Mouse (Mus musculus): ENCODE data around the gene Krt18. TPM values are rescaled to one million over a fixed set of nuclear protein-coding genes. Genes with fewer than 3 reads are reported as not detected.

The Krt18 gene
- 263 and 293 TPM in 2 replicates for polyA plus RNA-seq (2015; fragmentation: Nextera tagmentation; extraction: Ambion mirVana)

DNA sequence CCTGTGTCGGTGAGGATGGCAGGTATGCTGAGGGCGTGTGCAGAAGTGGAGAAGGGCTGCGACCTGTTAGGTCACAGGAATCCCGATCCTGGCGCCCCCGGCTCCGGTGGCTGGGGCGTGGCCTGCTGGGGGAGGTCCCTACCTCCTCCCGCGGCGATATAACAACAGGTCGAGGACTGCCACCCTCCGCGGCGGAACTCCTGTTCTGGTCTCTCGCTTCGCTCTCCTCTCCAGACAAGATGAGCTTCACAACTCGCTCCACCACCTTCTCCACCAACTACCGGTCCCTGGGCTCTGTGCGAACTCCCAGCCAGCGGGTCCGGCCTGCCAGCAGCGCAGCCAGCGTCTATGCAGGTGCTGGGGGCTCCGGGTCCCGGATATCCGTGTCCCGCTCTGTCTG, at the start of gene Krt18:
Krt18 (plus strand) TSS at position 141 of the 400 bp plus-strand sequence.
- Histone ChIP-seq H3K9me3 (ENCODE audit: control insufficient read depth, low read length) (no peaks in the 10 kb centered on the region), H3K4me3 (ENCODE audit: low read length) (peak within 1 kb of the TSS; percentile 57), H3K9ac (ENCODE audit: low read length) (peak within 1 kb of the TSS; percentile 72), H3K4me2 (ENCODE audit: low read depth, low read length) (peak within 1 kb of the TSS; percentile 54), H3K27me3 (ENCODE audit: control insufficient read depth, insufficient read depth, low read depth, low read length) (peaks cover 2% of the 10 kb centered on the region; the same call in 1 of the 2 replicates), H3K4me1 (replicated peaks; ENCODE audit: control insufficient read depth, insufficient read depth, low read length) (peaks cover 22% of the 10 kb centered on the region), H3K27ac (ENCODE audit: low read length) (peak within 1 kb of the TSS; percentile 87), H3K36me3 (ENCODE audit: control insufficient read depth, insufficient read depth, low read length) (peaks cover 8% of the 10 kb centered on the region; the same call in 1 of the 2 replicates)
- peak; percentile 56; the same call in 1 of the 2 replicates for ATAC-seq (ENCODE audit: low read depth)
- 1% methylated on average over 28 of the region's 28 CpGs for WGBS

DNA sequence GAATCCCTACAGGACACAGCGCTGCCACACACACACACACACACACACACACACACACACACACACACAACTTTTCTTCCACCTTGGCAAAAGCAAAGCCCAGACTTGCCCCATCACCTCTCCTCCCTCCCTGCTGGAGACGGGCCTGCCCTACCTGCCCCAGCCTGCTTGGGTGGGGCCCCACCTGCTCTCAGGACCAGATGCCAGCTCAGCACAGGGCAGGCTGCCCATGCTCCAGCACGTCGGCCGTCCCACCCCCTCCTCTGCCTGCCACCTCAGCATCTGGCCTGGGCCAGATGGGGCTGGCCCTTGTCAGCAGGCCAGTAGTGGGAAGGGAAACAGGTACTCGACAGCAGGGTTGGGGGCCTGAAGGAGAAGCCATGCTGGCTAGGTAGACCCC, 47.1 kb upstream of the Krt18 start:
- Histone ChIP-seq H3K4me1 (replicated peaks; ENCODE audit: control insufficient read depth, insufficient read depth, low read length) (peaks cover 33% of the 10 kb centered on the region), H3K27ac (ENCODE audit: low read length) (peak overlapping the region; percentile 70)
- peak; percentile 51 for ATAC-seq (ENCODE audit: low read depth)

DNA sequence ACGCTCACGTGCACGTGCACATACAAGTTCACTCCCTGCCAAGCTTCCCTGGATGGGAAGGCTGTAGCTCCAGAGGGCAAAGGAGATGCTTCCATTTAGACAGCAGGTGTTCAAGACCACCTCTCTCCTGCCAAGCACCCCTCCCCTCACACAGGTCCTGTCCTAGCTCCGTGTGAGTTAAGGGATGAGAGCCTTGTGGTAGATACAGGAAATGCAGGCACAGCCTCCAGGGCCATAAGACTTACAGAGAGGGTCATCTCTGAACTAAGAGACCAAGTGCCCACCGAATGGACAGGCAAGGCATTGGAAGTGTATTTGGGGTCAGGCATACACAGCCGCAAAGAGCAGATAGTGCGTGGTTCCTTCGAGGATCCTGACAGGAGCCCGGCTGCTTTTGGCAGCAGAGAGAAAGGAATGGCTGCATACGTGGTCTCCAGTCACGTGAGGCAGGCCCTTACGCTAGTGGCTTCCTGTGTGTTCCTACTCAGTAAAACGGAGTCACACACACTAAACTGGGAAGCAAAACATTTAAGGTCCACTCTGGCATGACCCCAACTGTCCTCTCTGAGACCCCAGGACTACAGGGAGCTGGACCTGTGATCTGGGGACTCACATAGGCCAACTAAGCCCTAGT, 44.5 kb upstream of the Krt18 start:
- H3K9ac ChIP-seq (ENCODE audit: low read length) = no peak overlapping the region; the same call in 1 of the 2 replicates
- 69% methylated on average over 13 of the region's 13 CpGs for WGBS

More for the DNA sequence above, 47.1 kb upstream of the Krt18 start:
- Histone ChIP-seq H3K36me3 (ENCODE audit: control insufficient read depth, insufficient read depth, low read length) (no peaks in the 10 kb centered on the region), H3K27me3 (ENCODE audit: control insufficient read depth, insufficient read depth, low read depth, low read length) (no peaks in the 10 kb centered on the region), H3K4me3 (ENCODE audit: low read length) (no peak overlapping the region), H3K9me3 (ENCODE audit: control insufficient read depth, low read length) (no peaks in the 10 kb centered on the region), H3K4me2 (ENCODE audit: low read depth, low read length) (no peak overlapping the region), H3K9ac (ENCODE audit: low read length) (0 out of 2 replicates have a peak overlapping the region, but pooled peaks have one; percentile 45)
- 36% methylated on average over 6 of the region's 6 CpGs for WGBS

DNA sequence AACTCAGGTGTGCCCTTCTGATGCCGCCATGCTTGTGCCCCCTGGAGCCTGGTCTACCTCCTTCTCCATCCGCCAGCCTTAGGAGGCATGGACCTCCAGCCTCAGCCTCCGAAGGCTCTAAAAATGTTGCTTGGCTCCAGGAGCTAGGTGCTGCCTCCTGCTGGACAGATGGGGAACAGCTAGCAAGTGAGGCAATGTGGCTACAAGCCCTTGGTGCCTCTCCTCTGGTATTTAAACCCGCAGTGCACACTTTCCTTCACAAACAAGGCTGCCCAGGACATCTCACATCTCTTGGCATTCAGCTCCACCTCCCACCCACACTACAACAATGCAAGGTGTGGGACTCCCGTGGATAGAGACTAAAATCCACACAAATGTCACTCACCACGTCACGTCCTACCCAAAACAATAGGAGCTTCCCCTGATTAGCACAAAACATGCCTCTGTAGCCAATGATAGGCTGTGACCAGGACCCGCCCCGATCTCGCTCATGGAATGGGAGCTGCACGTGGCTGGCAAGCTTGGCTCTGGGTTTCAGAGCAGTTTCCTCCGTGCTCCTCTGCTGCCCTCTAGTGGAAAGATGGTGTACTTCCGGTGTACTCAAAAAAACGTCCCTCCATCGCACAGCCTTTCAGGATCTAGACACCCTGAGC, 43.9 kb upstream of the Krt18 start:
- Histone ChIP-seq H3K4me2 (ENCODE audit: low read depth, low read length) (peak overlapping the region; percentile 52), H3K4me3 (ENCODE audit: low read length) (peak overlapping the region; percentile 32), H3K27ac (ENCODE audit: low read length) (peak overlapping the region; percentile 63), H3K9me3 (ENCODE audit: control insufficient read depth, low read length) (no peaks in the 10 kb centered on the region), H3K9ac (ENCODE audit: low read length) (peak overlapping the region; percentile 45), H3K4me1 (replicated peaks; ENCODE audit: control insufficient read depth, insufficient read depth, low read length) (peaks cover 12% of the 10 kb centered on the region), H3K27me3 (ENCODE audit: control insufficient read depth, insufficient read depth, low read depth, low read length) (no peaks in the 10 kb centered on the region), H3K36me3 (ENCODE audit: control insufficient read depth, insufficient read depth, low read length) (no peaks in the 10 kb centered on the region)
- ATAC-seq (ENCODE audit: low read depth) = peak; percentile 93
- WGBS = 2% methylated on average over 15 of the region's 15 CpGs

More for the DNA sequence above, 44.5 kb upstream of the Krt18 start:
- no peak for ATAC-seq (ENCODE audit: low read depth)
- Histone ChIP-seq H3K4me2 (ENCODE audit: low read depth, low read length) (peak overlapping the region; percentile 52), H3K9me3 (ENCODE audit: control insufficient read depth, low read length) (no peaks in the 10 kb centered on the region), H3K4me3 (ENCODE audit: low read length) (no peak overlapping the region), H3K27me3 (ENCODE audit: control insufficient read depth, insufficient read depth, low read depth, low read length) (no peaks in the 10 kb centered on the region), H3K36me3 (ENCODE audit: control insufficient read depth, insufficient read depth, low read length) (no peaks in the 10 kb centered on the region), H3K27ac (ENCODE audit: low read length) (no peak overlapping the region), H3K4me1 (replicated peaks; ENCODE audit: control insufficient read depth, insufficient read depth, low read length) (peaks cover 12% of the 10 kb centered on the region)

DNA sequence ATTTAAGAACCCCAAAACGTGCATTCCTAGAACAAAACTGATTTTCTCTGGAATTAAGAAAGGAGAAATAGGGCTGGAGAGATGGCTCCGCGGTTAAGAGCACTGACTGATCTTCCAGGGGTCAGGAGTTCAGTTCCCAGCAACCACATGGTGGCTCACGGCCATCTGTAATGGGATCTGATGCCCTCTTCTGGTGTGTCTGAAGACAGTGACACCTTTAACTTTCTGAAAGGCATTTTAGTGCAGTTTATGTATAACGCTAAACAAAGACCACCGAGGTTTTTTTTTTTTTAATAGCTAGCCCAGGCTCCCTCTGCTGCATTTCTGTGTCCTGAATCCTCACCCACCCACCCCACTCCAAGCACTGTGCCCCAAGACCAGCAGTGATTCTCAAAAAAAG, 43.2 kb upstream of the Krt18 start:
- no peak overlapping the region for H3K4me3 ChIP-seq (ENCODE audit: low read length)
- H3K9ac ChIP-seq (ENCODE audit: low read length) = peak overlapping the region; percentile 12; the same call in 1 of the 2 replicates
- no peaks in the 10 kb centered on the region for H3K36me3 ChIP-seq (ENCODE audit: control insufficient read depth, insufficient read depth, low read length)
- 6% methylated on average over 6 of the region's 6 CpGs for WGBS
- peaks cover 12% of the 10 kb centered on the region for H3K4me1 ChIP-seq (replicated peaks; ENCODE audit: control insufficient read depth, insufficient read depth, low read length)
- no peaks in the 10 kb centered on the region for H3K27me3 ChIP-seq (ENCODE audit: control insufficient read depth, insufficient read depth, low read depth, low read length)
- peak overlapping the region; percentile 0 for H3K4me2 ChIP-seq (ENCODE audit: low read depth, low read length)
- no peaks in the 10 kb centered on the region for H3K9me3 ChIP-seq (ENCODE audit: control insufficient read depth, low read length)
- no peak for ATAC-seq (ENCODE audit: low read depth)
- no peak overlapping the region for H3K27ac ChIP-seq (ENCODE audit: low read length)

DNA sequence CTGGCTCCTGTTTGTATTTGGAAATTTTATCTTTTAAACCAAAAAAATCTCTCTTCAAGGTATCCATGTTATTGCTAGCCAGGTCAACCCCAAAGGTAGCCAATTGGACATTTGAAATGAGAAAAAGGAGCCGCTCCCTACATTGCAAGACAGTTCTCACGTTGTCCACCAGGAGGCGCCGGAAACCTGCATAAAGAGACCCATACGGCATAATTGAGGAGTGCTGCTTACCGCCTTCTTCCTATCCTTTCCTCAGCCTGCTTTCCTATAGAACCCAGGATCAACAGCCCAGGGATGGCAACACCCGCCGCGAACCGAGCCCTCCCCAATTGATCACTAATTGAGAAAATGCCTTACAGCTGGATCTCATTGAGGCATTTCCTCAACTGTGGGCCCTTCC, 39.9 kb upstream of the Krt18 start:
- Histone ChIP-seq H3K27ac (ENCODE audit: low read length) (no peak overlapping the region), H3K9ac (ENCODE audit: low read length) (no peak overlapping the region), H3K4me2 (ENCODE audit: low read depth, low read length) (no peak overlapping the region), H3K4me1 (replicated peaks; ENCODE audit: control insufficient read depth, insufficient read depth, low read length) (peaks cover 6% of the 10 kb centered on the region; the same call in 1 of the 2 replicates), H3K4me3 (ENCODE audit: low read length) (no peak overlapping the region), H3K27me3 (ENCODE audit: control insufficient read depth, insufficient read depth, low read depth, low read length) (no peaks in the 10 kb centered on the region), H3K9me3 (ENCODE audit: control insufficient read depth, low read length) (no peaks in the 10 kb centered on the region), H3K36me3 (ENCODE audit: control insufficient read depth, insufficient read depth, low read length) (no peaks in the 10 kb centered on the region)
- WGBS = 0% methylated on average over 10 of the region's 10 CpGs
- no peak for ATAC-seq (ENCODE audit: low read depth)

DNA sequence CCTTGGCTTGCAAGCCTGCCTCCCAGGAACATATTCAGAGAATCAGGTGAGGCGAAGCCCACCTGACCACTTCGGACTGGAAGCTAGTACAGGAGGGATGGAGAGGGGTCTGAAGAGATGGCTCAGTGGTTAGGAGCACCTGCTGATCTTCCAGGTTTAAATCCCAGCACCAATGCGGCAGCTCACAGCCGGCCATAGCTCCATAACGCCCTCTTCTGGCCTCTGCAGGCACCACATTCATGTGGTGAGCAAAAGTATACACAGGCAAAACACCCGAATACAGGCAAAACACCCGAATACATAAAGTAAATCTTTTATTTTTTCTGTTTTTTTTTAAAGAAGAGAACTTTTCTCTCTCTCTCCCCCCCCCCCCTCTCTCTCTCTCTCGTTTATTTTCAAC, 39.3 kb upstream of the Krt18 start:
- Histone ChIP-seq H3K9ac (ENCODE audit: low read length) (no peak overlapping the region), H3K27ac (ENCODE audit: low read length) (no peak overlapping the region), H3K9me3 (ENCODE audit: control insufficient read depth, low read length) (no peaks in the 10 kb centered on the region), H3K36me3 (ENCODE audit: control insufficient read depth, insufficient read depth, low read length) (no peaks in the 10 kb centered on the region), H3K27me3 (ENCODE audit: control insufficient read depth, insufficient read depth, low read depth, low read length) (no peaks in the 10 kb centered on the region), H3K4me2 (ENCODE audit: low read depth, low read length) (no peak overlapping the region), H3K4me3 (ENCODE audit: low read length) (no peak overlapping the region), H3K4me1 (replicated peaks; ENCODE audit: control insufficient read depth, insufficient read depth, low read length) (peaks cover 6% of the 10 kb centered on the region; the same call in 1 of the 2 replicates)
- 66% methylated on average over 8 of the region's 8 CpGs for WGBS
- ATAC-seq (ENCODE audit: low read depth) = no peak

DNA sequence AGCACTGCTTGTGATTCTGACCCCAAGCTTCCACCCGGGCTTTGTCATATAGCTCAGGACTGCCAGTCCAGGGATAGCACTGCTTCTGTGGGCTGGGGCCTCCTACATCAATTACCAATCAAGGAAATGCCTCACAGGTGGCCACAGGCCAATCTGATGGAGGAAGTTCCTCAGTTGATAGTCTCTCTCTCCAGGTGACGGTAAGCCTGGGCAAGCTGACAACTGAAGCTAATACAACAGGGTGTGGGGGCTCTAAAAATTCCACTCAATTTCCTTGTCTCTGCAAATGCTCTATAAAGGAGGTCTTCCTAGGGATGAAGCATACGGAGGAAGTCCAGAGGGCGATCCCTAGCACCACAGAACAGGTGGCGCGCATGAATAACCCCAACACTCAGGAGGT, 37.0 kb upstream of the Krt18 start:
- Histone ChIP-seq H3K27me3 (ENCODE audit: control insufficient read depth, insufficient read depth, low read depth, low read length) (no peaks in the 10 kb centered on the region), H3K9ac (ENCODE audit: low read length) (no peak overlapping the region), H3K9me3 (ENCODE audit: control insufficient read depth, low read length) (no peaks in the 10 kb centered on the region; the same call in 1 of the 2 replicates), H3K4me2 (ENCODE audit: low read depth, low read length) (no peak overlapping the region), H3K4me1 (replicated peaks; ENCODE audit: control insufficient read depth, insufficient read depth, low read length) (no peaks in the 10 kb centered on the region), H3K27ac (ENCODE audit: low read length) (no peak overlapping the region), H3K36me3 (ENCODE audit: control insufficient read depth, insufficient read depth, low read length) (0 out of 2 replicates have a peak, but pooled peaks cover 2% of the 10 kb centered on the region), H3K4me3 (ENCODE audit: low read length) (no peak overlapping the region)
- ATAC-seq (ENCODE audit: low read depth) = no peak
- WGBS = 84% methylated on average over 6 of the region's 6 CpGs

DNA sequence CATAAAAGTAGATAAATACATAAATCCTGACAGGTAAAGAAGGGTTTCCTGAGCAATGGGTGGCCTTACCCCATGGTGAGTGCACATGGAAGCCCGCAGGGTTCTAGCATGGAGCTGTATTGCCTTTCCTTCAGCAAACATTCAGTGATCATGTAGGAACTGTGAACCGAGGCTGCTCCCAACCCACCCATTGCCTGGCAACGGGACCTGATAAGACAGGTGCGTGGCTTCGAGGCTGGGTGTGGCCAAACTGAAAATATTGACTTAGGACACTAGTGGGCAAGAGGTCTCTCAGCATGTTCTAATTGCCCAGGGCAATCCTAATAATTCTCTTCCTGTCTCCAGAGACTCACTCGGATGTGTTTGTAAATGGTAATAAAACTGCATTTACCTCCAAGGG, 33.6 kb upstream of the Krt18 start:
- Histone ChIP-seq H3K9me3 (ENCODE audit: control insufficient read depth, low read length) (no peaks in the 10 kb centered on the region; the same call in 1 of the 2 replicates), H3K36me3 (ENCODE audit: control insufficient read depth, insufficient read depth, low read length) (0 out of 2 replicates have a peak, but pooled peaks cover 2% of the 10 kb centered on the region), H3K27me3 (ENCODE audit: control insufficient read depth, insufficient read depth, low read depth, low read length) (no peaks in the 10 kb centered on the region), H3K4me3 (ENCODE audit: low read length) (no peak overlapping the region), H3K9ac (ENCODE audit: low read length) (no peak overlapping the region), H3K4me1 (replicated peaks; ENCODE audit: control insufficient read depth, insufficient read depth, low read length) (no peaks in the 10 kb centered on the region), H3K4me2 (ENCODE audit: low read depth, low read length) (no peak overlapping the region), H3K27ac (ENCODE audit: low read length) (no peak overlapping the region)
- no peak for ATAC-seq (ENCODE audit: low read depth)
- WGBS = 58% methylated on average over 6 of the region's 6 CpGs

Measured in lung, embryonic 16.5 days (tissue).